Comparison of ENCODE assay signal across 12 mouse cellular contexts in genomic region chr17:78298967-78299540, GRCm38 (mm10).
DNase-seq lines count a peak whose midpoint lies in the region; ATAC-seq and TF ChIP-seq lines count a peak whose summit lies in the region.
"Had no signal": no experiment of that assay in that cellular context is flagged by ENCODE, and none has a peak within 500 bp of the region (broad histone marks: within the 10 kb centered on the region; RNA-seq: fewer than 3 reads in every experiment).

No protein-coding gene starts in this region.

- 0 out of 2 replicates have a peak, but pooled peaks cover 7% of the 10 kb centered on the region for H3K36me3 ChIP-seq in intestine, embryonic 14.5 days (ENCODE audit: control insufficient read depth, insufficient read depth, low read length)
- H3K36me3 ChIP-seq in intestine, postnatal 0 days (ENCODE audit: control insufficient read depth, insufficient read depth) = peaks cover 13% of the 10 kb centered on the region; the same call in 1 of the 2 replicates
- no peaks in the 10 kb centered on the region for H3K36me3 ChIP-seq in neural tube, embryonic 14.5 days (ENCODE audit: control insufficient read depth, insufficient read depth, low read length)
- H3K36me3 ChIP-seq: lung, embryonic 15.5 days had no signal

- H3K4me3 ChIP-seq in intestine, embryonic 14.5 days (ENCODE audit: low read depth, low read length) = no peak overlapping the region
- no peak overlapping the region for H3K4me3 ChIP-seq in intestine, postnatal 0 days (ENCODE audit: low read depth, low read length)
- no peak overlapping the region for H3K4me3 ChIP-seq in neural tube, embryonic 14.5 days (ENCODE audit: low read depth, low read length)
- H3K4me3 ChIP-seq: lung, embryonic 15.5 days had no signal

- intact Hi-C loops in heart, postnatal 10 days (cut with DNase I) = no loop called here
- intact Hi-C loops in gastrocnemius, postnatal 36 days (cut with DNase I) = loop anchor here (5.0 kb wide), 1 partner anchor 102 kb away; no protein-coding TSS in a partner anchor

- H3K4me2 ChIP-seq in intestine, embryonic 14.5 days (ENCODE audit: low read length) = no peak overlapping the region
- no peak overlapping the region for H3K4me2 ChIP-seq in intestine, postnatal 0 days (replicated peaks; ENCODE audit: low read depth)
- H3K4me2 ChIP-seq in neural tube, embryonic 14.5 days (ENCODE audit: low read depth, low read length) = no peak overlapping the region
- H3K4me2 ChIP-seq: lung, embryonic 15.5 days had no signal

- no peaks in the 10 kb centered on the region for H3K9me3 ChIP-seq in intestine, embryonic 14.5 days (ENCODE audit: control insufficient read depth, low read length)
- no peaks in the 10 kb centered on the region for H3K9me3 ChIP-seq in intestine, postnatal 0 days (ENCODE audit: control insufficient read depth)
- no peaks in the 10 kb centered on the region for H3K9me3 ChIP-seq in neural tube, embryonic 14.5 days (ENCODE audit: control insufficient read depth, low read length)
- H3K9me3 ChIP-seq: lung, embryonic 15.5 days had no signal

- no peaks in the 10 kb centered on the region for H3K27me3 ChIP-seq in intestine, embryonic 14.5 days (replicated peaks; ENCODE audit: control insufficient read depth, insufficient read depth, low read length)
- no peaks in the 10 kb centered on the region for H3K27me3 ChIP-seq in intestine, postnatal 0 days (replicated peaks; ENCODE audit: control insufficient read depth, insufficient read depth, low read length)
- no peaks in the 10 kb centered on the region for H3K27me3 ChIP-seq in neural tube, embryonic 14.5 days (ENCODE audit: control insufficient read depth, insufficient read depth, low read length)
- H3K27me3 ChIP-seq: Patski had no signal

- H3K27ac ChIP-seq in intestine, embryonic 14.5 days (ENCODE audit: low read depth) = no peak overlapping the region
- no peak overlapping the region for H3K27ac ChIP-seq in intestine, postnatal 0 days (ENCODE audit: low read depth, low read length)
- no peak overlapping the region for H3K27ac ChIP-seq in neural tube, embryonic 14.5 days (ENCODE audit: low read depth, low read length)
- H3K27ac ChIP-seq: kidney, postnatal 0 days; lung, embryonic 15.5 days had no signal

- DNase-seq in intestine, embryonic 14.5 days (ENCODE audit: low spot score) = no peak
- peak; percentile 34 for DNase-seq in MEL-GATA-1-ER (ENCODE audit: extremely low read depth, low read depth)
- DNase-seq in heart, postnatal 10 days = peak; percentile 30 to 42
- no peak for DNase-seq in gastrocnemius, postnatal 36 days
- no peak for DNase-seq in spleen, adult 18-20 months
- DNase-seq in spleen, postnatal 36 days (ENCODE audit: low spot score in 2 of 2) = no peak
- DNase-seq: forebrain, postnatal 0 days had no signal

- no peak for TF ChIP-seq CTCF in intestine, postnatal 0 days (IDR thresholded peaks at IDR 0.05; ENCODE audit: low read depth)

- WGBS in intestine, embryonic 14.5 days = 21% methylated on average over 8 of the region's 8 CpGs
- 24% methylated on average over 8 of the region's 8 CpGs for WGBS in intestine, postnatal 0 days
- 63% methylated on average over 8 of the region's 8 CpGs for WGBS in neural tube, embryonic 14.5 days

- H3K4me1 ChIP-seq in intestine, embryonic 14.5 days (replicated peaks; ENCODE audit: control insufficient read depth, insufficient read depth, low read length) = peaks cover 7% of the 10 kb centered on the region
- H3K4me1 ChIP-seq in intestine, postnatal 0 days (replicated peaks; ENCODE audit: control insufficient read depth, insufficient read depth, low read length) = no peaks in the 10 kb centered on the region
- H3K4me1 ChIP-seq in neural tube, embryonic 14.5 days (ENCODE audit: control insufficient read depth, insufficient read depth, low read length) = 0 out of 2 replicates have a peak, but pooled peaks cover 2% of the 10 kb centered on the region

- no peak overlapping the region for H3K9ac ChIP-seq in intestine, embryonic 14.5 days (ENCODE audit: low read length)
- no peak overlapping the region for H3K9ac ChIP-seq in intestine, postnatal 0 days (ENCODE audit: low read depth, low read length)
- H3K9ac ChIP-seq in neural tube, embryonic 14.5 days (replicated peaks; ENCODE audit: low read depth, low read length) = no peak overlapping the region
- H3K9ac ChIP-seq: forebrain, postnatal 0 days; lung, embryonic 15.5 days had no signal

- ATAC-seq in intestine, embryonic 14.5 days (replicated peaks; ENCODE audit: low FRiP score, low TSS enrichment, low read depth) = peak; percentile 25; the same call in 1 of the 2 replicates
- ATAC-seq in intestine, postnatal 0 days = no peak
- ATAC-seq in neural tube, embryonic 14.5 days (ENCODE audit: low read depth) = 0 out of 2 replicates have a peak, but pooled peaks have one; percentile 25

Comparison
In these comparisons a context has a peak if more than half of its experiments do, and no peak if none do; other contexts are left out.
1. DNase-seq: peak in MEL-GATA-1-ER (single experiment) and heart, postnatal 10 days (2 of 2); none in intestine, embryonic 14.5 days (single experiment), gastrocnemius, postnatal 36 days (0 of 2), spleen, adult 18-20 months (0 of 2) and spleen, postnatal 36 days (0 of 2).